Mouse (Mus musculus): ENCODE results near the gene Ciita.

Gene Ciita

DNA sequence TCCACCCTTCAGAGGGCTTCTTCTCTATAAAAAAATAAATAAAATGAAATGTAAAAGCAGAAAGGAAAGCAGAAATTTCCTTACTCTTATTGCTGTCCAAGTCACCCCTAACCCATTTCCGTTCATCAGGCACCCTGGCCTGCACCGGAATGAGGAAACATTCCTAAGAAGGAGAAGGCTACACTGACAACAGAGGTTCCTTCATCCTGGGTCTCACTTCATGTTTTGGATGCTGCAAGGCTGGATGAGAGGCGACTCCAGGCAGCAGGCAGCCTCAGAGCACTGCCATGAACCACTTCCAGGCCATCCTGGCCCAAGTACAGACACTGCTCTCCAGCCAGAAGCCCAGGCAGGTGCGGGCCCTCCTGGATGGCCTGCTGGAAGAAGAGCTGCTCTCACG is at the start of gene Ciita:
Gene Ciita, plus strand, starts transcription at position 203 of the 400 bp plus-strand sequence.
- DNase-seq (ENCODE audit: low spot score) = no peak

DNA sequence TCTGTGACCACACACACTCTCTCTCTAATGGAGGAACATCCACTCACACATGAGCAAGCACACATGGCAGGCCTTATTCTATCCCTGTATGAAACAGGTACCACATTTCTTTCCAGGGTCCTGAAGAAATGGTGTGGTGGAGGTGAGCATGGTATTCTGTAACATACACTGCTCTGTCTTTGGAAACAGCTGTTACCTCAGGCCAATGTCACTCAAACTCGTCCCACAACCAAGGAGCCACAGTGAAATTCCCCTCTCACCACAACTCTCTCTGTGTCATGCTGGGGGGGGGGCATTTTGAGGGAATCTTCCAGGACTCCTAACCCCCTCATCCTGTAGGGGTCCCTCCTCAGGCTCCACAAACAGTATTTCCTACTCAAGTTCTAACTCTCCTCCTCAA is 47.9 kb upstream of the Ciita start:
- no peak for DNase-seq (ENCODE audit: low spot score)

DNA sequence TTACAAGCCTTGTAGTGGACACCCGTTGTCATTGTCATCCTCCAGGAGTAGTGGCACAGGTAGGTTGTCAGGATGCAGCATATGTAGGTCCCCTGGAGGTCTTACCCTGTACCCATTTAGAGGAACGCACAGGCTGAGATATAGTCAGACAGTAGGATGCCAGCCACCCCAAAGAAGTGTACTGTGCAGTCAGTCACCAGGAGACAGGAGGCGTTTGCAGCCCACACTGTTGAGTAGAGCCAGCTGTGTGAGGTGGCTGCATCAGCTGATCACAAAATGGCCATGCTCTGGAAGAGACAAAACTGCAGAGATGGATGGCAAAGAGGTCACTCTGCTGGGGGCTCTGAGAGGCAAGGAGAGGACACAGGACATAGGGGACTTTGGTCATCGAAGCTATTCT is 47.5 kb upstream of the Ciita start:
- no peak for DNase-seq (ENCODE audit: low spot score)

DNA sequence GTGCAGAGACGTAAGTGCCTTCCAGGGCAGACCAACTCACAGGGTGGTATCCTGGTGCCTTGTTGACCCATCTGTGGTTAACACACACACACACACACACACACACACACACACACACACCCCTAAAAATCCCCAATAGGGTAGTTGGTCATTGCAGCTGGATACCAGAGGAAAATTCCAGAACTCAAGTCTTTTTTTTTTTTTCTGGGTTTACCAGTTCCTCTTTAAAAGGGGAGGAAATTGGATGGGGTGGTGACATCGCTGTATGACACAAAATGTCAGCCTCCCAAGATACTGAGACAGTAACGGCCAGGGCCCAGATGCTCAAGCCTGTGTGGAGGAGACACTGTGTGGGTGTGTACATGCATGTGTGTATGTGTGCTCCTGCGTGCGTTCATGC is 46.5 kb upstream of the Ciita start:
- no peak for DNase-seq (ENCODE audit: low spot score)

DNA sequence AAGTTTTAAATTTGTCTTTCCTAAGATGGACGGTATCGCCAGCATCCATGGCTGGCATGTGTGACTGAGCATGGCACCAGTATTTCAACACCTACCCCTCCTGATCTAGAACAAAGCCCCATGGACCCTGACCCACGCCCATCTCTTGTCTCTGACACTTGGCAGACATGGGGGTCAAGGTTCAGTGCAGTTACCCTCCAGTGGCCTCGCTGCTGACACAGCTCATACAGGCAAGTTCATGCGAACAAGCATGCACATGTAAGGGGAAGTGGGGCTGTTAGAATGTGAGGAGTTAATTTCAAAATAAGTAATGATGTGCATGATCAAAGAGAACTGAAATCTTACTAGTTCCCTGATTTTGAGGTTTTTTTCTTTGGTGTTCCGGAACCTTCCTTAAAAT is 43.7 kb upstream of the Ciita start:
- DNase-seq (ENCODE audit: low spot score) = no peak

DNA sequence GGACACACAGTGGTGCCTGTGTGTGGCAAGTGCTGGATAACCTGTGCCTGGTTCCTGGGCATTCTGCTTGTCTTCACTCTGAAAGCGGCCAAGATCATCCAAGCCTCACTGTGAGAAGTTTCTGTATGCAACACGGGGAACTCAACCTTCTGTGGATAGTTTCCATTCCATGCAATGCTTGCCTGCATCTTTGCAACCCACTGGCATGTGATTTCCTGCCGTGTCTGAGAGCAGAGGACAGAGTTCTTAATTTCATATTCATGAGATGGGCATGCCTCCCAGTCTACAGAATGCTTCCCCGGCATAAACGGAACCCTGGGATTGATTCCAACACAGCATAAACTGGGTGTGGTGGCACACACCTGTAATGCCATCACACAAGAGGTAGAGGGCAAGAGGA is 41.8 kb upstream of the Ciita start:
- no peak for DNase-seq (ENCODE audit: low spot score)

DNA sequence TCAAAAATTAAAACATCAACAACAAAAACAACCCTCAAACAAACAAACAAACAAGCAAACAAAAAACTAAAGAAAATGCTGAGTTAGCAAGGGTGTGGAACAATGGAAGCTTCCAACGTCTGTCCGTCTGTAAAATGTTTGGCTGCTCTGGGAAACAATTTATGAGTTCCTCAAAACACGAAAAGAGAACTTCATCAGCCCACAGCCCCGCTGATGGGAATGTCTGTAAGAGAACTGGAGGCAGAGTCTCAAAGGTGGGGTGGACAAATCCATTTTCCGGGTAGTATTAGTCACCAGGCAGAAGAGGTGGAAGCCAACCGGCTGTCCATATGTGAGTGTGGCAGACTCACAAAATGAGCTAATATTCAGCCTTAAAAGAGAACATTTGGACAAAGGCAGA is 38.5 kb upstream of the Ciita start:
- no peak for DNase-seq (ENCODE audit: low spot score)

DNA sequence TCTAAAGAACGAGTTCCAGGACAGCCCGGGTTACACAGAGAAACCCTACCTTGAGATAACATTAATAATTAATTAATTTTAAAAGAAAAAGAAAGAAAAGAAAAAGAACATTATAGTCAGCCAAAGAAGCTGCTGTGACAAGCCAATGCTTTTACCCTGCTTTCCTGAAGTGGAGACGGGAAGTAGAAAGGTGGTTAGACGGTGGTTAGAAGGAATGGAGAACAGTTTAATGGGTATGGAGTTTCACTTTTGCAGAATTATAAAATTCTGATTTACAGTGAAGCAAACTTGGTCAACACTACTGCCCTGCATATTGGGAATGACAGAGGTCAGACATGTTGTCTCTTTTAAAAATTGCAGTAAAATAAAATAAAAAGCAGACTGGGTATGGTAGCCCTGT is 38.1 kb upstream of the Ciita start:
- DNase-seq (ENCODE audit: low spot score) = no peak

DNA sequence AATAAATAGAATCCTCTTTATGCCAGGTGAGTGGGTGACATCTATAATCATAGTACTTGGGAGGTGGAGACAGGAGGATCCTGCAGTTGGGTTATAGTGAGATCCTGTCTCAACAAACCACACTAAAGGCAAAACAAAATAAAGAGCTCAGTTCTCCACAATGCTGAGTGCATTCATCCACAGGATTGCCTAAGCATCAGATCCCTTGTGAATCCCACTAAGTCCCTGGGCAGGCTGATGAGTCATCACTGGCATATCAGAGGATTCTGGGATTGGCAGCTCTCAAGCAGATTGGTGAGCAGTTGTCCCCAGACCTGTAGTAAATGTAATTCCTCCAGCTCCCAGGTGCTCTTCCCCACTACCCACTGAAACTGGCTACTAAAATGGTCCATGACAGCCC is 36.1 kb upstream of the Ciita start:
- no peak for DNase-seq (ENCODE audit: low spot score)

DNA sequence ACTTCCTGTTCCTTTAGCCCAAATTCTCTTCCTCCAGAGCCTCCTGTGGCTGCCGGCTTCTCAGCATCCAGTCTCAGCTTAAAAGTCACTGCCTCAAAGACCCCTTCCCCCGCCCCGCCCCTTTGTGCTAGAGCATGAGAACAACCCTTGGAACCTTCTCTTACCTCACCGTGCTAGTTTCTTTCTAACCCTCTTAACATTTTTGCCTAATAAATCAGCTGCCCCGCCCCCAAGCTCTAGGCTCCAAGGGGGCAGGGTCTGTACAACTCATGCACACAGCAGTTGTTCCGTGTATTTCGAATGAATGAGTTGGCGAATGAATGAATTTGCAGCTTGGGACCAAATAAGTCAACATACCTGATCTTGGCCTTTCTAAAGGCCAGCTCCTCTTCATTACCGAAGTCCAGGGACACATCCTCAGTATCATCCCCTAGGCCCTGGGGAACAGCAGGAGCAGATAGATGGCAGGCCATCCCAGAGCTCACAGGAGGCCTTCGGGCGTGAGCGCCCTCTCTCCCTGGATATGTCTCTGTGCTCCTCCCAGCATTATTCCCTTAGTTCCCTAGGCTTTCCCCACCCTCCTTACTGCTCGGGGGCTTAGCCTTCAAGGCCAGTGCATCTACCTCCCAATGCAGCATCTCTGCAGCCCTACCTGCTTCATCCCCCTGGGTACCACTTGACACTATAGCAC is 33.1 kb upstream of the Ciita start:
- DNase-seq (ENCODE audit: low spot score) = no peak

DNA sequence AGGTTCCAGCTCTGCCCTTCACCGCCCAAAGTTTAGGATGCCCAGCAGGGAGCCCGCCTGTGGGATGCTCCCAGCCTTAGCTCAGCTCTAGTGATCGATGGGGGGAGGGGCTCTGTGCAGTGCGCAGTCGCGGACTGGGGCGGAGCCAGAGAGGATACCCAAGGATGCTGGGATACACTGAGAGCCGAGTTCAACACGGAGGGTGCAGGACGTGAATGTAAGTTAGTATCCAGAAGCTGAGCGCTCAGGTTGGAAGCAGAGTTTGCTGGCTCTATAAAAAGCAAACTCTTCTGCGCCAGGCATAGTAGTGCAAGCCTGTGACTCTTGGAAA is 32.6 kb upstream of the Ciita start, which contains the start of gene Tvp23a:
Gene Tvp23a, minus strand, starts transcription at position 99 of the 331 bp plus-strand sequence.
- DNase-seq (ENCODE audit: low spot score) = peak; percentile 82

DNA sequence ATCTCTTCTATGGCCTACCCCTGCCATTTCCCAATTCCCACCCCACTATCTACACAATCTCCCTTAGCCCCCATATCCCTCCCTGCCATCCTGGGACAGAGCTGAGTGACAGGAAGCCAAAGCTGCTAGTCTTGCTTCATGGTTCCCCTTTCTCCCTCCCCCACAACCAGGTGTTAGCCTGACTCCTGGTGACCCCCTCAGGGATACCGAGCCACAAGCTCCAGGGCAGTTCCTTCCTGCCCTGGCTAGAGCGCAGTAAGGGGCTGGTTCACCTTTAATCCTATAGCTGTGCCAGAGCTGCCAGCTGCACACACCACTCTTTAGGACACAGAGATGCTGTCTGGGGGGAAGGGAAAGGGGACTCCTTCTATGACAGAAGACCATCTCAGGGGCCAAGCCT is 32.1 kb upstream of the Ciita start:
- no peak for DNase-seq (ENCODE audit: low spot score)

DNA sequence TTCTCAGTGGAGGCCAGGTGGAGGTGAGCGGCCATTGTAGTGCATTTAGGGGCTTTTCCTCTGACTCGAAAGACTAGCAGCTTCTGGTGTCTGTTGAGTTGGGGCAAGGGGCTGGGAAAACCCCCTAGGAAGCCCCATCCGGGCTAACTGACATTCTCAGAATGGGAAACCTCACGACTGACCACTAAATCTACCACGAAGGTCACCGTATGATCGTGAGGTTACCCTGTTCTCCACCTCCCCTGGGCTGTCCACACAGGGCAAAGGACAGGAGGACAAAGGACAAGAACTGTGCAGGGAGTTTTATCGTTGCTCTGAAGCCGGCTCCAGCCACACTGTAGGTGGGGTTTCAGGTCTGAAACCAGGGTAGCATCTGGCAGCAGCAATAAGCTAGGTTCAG is 30.9 kb upstream of the Ciita start:
- no peak for DNase-seq (ENCODE audit: low spot score)

DNA sequence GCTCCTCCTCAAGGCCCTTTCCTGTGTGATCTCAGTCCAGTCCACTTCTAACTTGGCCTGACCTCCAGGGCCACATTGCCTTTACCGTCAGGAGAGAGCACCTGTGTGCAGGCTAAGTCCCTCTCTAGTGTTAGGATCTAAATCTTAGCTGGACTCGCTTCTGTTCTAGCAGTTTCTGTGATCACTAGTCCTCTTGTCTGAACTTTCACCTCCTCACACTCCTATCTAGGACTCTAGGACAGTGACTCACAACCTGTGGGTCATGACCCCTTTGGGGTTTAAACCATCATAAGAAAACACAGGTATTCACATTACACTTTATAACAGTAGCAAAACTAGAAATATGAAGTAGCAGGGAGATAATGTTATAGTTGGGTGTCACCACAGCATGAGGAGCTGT is 28.0 kb upstream of the Ciita start:
- no peak for DNase-seq (ENCODE audit: low spot score)

DNA sequence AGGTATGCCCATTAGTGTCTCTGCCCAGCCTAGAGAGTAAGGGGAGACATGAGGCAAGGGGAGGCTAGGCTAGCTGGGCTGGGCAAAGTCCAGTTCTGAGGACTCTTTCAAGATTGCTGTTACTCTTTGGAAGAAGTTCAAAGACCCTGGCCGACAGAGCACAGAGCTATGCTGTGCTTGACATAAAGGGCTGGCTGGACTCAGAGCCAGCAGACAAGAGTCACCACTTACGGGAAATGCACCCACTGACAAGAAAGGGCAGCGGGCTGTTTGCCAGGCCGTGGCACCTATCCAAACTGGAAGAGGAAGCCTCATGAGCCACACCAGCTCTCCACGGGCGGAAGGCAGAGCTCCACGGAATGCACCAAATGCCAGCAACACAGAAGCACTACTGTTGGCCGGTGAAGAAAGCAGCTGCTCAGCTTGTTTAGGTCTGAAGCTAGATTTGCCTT is 27.4 kb upstream of the Ciita start:
- peak; percentile 74 for DNase-seq (ENCODE audit: low spot score)

DNA sequence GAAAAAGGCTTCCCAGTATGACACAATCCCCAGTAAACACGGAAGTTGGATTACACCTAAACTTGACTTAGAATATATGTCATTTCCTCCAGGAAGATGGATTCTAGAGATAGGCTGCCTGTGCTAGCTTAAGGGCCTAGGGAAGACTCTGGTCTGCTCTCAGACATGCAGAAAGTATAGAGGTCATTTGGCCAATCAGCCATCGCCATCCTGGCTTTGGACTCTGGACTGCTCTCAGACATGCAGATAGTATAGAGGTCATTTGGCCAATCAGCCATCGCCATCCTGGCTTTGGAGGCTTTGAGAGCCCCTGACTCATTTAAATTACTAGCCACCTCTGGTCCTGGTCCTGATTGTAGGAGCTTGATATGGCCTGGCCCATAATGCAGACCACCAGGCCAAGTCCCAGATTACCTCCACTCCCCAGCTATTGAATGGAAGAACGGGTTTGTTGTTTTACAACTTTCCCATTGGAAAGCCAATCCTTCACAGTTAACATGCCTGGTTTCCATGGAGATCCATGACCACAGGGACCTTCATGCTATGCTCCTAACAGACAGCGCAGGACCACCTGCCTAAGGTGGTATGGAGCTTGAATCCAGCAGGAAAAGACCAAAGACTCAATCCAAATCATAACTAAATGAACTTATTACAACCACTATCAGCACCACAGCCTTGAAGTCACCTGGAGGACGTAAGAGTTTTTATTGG is 25.8 kb upstream of the Ciita start:
- DNase-seq (ENCODE audit: low spot score) = no peak

DNA sequence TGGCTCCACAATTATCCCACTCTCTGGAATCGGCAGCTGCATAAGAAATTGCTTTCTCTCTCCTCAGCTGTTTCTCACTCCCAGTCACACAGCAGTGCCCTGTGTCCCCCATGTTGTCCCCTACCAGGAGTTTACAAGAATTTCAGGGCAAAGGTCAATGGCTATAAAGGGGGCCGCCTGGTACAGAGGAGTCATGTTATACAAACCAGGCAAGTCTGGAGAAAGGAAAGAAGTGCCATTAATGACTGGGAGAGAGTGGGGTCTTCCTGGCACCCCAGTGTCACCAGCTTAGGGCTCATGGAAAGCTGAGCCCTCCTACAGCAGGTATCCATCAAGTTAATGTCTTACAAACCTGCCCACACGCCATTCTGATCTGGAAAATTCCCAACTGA is 25.3 kb upstream of the Ciita start:
- DNase-seq (ENCODE audit: low spot score) = no peak

DNA sequence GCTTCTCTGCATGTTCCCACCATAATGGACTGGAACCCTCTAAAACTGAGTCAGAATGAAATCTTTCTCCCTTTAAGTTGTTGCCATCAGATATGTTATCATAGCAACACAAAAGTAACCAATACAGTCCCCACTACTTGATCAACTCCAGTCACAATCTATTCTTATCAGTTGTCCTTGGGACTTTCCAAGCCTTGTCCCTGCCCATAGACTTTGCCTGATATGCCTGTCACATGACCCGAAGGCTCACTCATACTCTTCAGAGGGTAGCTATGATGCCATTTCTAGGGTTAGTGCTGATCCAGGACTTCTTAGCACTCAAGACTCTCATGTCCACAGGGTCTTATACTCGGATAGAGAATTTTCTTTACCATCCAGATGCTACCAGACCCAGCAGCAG is 19.7 kb upstream of the Ciita start:
- DNase-seq (ENCODE audit: low spot score) = no peak

DNA sequence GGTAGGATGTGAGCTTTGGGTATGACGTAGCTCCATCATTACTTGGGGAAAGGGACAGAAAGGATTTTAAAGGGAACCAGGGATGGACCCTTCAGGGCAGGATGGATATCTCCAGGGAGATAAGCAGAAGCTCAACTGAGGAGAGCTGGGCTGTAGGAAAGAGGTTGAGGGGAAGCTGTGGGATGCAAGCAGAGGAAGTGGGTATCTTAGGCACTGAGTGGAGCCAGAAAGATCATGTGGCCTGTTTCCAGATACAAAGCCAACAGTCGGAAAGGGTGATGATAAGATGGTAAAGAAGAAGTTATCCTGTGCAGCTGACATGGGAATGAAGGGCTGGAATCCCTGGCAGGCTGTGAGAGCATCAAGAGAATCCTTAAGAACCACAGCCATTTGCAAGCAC is 18.7 kb upstream of the Ciita start:
- DNase-seq (ENCODE audit: low spot score) = no peak

DNA sequence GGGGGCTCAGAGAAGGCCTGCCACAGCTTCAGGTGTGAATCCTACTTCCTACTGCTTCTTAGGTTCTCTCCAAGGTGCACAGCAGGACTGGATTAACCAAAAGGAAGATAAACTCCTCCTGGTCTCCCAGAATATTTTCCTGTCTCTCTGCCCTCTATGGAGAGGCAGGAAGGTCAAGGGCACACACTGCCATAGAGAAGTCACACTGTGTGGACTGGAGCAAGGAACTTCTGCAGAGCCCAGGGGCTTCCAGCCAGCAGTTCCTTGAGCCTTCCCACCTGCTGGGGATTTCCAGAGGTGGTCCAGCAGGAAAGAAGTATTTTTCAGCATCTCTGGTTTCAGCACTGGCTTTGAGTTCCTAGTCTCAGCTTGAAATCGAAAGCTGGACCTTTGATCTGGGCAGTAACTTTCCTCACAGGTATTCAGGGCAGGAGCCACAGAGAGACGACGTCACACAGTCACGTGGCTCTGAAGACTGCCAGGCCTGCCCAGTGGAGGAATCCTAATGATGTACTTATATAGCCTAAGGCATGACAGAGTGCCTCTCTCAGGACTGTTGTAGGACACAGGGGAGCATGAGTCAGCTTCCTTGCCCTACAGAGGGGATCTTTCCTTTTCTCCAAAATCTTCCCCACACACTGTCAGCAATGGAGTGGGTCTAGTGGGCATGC is 14.7 kb upstream of the Ciita start:
- DNase-seq (ENCODE audit: low spot score) = no peak

DNA sequence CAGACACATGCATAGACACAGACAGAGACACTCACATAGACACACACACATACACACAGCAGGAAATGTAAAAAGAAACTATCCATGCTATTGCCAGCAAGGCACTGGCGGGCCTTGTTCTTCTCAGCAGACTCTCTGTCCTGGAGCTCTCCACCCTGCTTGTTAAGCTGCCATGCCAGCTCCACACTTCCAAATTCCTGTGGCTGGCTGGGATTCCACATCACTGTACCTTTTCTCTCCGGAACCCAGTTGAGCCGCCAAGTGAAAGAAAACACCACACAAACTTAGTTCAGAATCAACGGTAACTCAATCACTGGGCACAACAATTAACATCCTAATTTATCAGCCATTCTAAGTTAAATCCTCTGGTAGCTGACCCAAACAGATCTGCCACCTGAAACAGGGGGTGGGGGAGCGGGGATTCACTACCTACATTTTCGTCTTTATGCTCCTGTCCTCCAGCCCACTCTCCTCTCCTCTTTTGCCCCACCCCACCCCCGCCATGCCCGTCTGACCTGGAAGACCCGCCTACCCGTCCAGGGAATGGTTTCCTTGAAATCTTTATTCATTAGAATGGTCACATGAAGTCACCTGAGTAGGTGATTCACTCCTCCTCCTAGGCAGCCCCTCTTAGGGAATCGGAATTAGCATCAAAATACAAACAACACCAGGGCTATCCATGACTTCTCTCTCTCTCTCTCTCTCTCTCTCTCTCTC is 12.3 kb upstream of the Ciita start:
- DNase-seq (ENCODE audit: low spot score) = no peak

DNA sequence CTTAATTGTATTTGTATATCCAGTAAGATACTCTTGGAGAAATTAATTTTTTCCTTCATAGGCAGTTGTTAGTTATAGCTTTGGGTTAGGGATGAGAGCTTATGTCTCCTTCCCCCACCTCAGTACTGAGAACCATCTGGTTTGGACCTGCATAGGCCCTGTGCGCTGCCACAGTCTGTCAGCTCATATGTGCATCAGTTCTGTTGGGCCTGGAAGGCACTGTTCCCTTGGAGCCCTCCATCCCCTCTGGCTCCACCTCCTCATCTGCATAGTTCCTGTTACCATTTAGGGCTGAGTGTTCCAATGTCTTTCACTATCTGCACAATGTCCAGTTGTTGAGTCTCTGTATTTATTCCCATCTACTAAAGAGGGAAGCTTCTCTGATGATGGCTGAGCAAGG is 11.7 kb upstream of the Ciita start:
- no peak for DNase-seq (ENCODE audit: low spot score)

DNA sequence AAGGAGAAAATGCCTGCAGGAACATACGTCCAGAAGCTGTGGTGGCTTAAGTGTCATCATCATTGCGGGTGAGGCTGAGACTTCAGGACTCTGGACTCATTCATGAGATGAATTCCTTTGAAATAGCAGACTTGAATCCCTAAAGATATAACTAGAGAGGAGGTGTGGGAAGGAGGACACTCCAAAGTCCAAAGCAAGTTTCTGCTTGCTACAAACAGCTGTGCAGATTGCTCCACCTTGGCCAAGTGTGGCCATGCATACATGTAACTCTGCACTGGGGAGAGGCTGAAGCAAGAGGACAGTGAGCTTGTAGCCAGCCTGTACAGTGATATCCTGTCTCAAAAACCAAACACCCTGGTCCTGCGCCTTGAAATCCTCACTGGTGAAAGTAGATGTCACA is 7.9 kb upstream of the Ciita start:
- DNase-seq (ENCODE audit: low spot score) = no peak
